Mouse (Mus musculus): Measurements from ENCODE around the gene Zfp212.

GRCm38 (mm10) chr6:47879049-47879716 lies 41.1 kb upstream of the Zfp212 start:
- TF ChIP-seq POLR2A (IDR thresholded peaks at IDR 0.05; ENCODE audit: low read depth, low read length), result no peak
- TF ChIP-seq CTCF (IDR thresholded peaks at IDR 0.05; ENCODE audit: extremely low read depth, insufficient read length, insufficient replicate concordance, low read depth, low read length), result no peak

Measured in small intestine, adult 2 months (tissue).